ENCODE assay signal across 1 mouse cellular context in genomic region chr7:45168656-45169055, GRCm38 (mm10).
TF ChIP-seq lines count a peak whose summit lies in the region.

No protein-coding gene starts in this region.

TF ChIP-seq in ES-E14, 5 proteins besides CTCF, POLR2A, EP300 and RAD21:
- no peak for TF ChIP-seq MAFK (IDR thresholded peaks at IDR 0.05; ENCODE audit: insufficient read depth, low read depth, low read length)
- no peak for TF ChIP-seq ZC3H11A (IDR thresholded peaks at IDR 0.05; ENCODE audit: borderline replicate concordance, low read depth, low read length)
- TF ChIP-seq CHD2 (IDR thresholded peaks at IDR 0.05; ENCODE audit: low read depth, low read length): no peak
- TF ChIP-seq ZNF384 (IDR thresholded peaks at IDR 0.05; ENCODE audit: low read depth, low read length): no peak
- no peak for TF ChIP-seq HCFC1 (IDR thresholded peaks at IDR 0.05; ENCODE audit: borderline replicate concordance, insufficient read depth, low read length)
